Mouse (Mus musculus): ENCODE measurements around the gene Ubash3b. TPM values are rescaled to one million over a fixed set of nuclear protein-coding genes. Genes with fewer than 3 reads are reported as not detected.
A peak's percentile ranks its signal among the peaks of the same experiment; 100 is the strongest.

The Ubash3b gene
- polyA plus RNA-seq, 1 experiment from 2014 or later = 8.9 TPM

GRCm38 (mm10) chr9:40983758-40984157, 177.7 kb downstream of the Ubash3b start:
- ChIA-PET POLR2A (no interaction called here), CTCF (interaction anchor here (1.1 to 3.1 kb wide), 3 partner anchors 18 to 224 kb away, joined by 3 to 10 read pairs (median 4); no protein-coding TSS in a partner anchor)
- DNase-seq (ENCODE audit: low read depth, low spot score) (no peak), ATAC-seq (no peak)
- TF ChIP-seq CTCF (IDR thresholded peaks at IDR 0.05) = no peak
- H3K27me3 ChIP-seq = peaks cover 18% of the 10 kb centered on the region
- in situ Hi-C loops (cut with MboI; ENCODE audit: low pct_unique_long_range_greater_than_20kb) = loop anchor here (10.0 to 25.0 kb wide), 3 partner anchors 149 to 979 kb away; no protein-coding TSS in a partner anchor

DNA sequence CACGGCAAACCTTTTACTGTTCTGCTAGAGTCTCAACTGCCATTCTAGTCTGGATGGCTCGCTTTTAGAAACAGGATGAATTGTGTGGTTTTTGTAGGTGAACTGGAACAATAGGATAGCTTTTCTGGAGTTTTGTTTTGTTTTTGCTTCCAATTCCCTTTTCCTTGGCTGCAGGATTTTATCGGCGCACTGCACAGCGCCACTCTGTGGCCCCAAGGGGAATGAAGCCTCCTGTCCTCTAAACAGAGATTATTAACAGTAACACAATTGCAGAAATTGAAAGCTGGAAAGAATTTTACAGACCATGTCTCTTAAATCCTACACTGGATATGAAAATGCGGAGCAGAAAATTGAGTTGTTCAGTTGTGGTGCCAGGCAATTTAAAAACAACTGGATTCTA, 179.0 kb downstream of the Ubash3b start:
- in situ Hi-C loops (cut with MboI; ENCODE audit: low pct_unique_long_range_greater_than_20kb) = loop anchor here (10.0 to 25.0 kb wide), 3 partner anchors 148 to 980 kb away; no protein-coding TSS in a partner anchor
- ChIA-PET CTCF (interaction anchor here (0.9 to 3.1 kb wide), 6 partner anchors 10 to 225 kb away, joined by 3 to 10 read pairs (median 4); no protein-coding TSS in a partner anchor), POLR2A (no interaction called here)
- H3K27me3 ChIP-seq = peaks cover 18% of the 10 kb centered on the region
- ATAC-seq = no peak
- peak; percentile 86 for TF ChIP-seq CTCF (IDR thresholded peaks at IDR 0.05)
- DNase-seq (ENCODE audit: low read depth, low spot score) = no peak

- POLR2A ChIA-PET = no interaction called here
- no peak for TF ChIP-seq CTCF (IDR thresholded peaks at IDR 0.05)
- H3K27me3 ChIP-seq = peaks cover 28% of the 10 kb centered on the region
- CTCF ChIA-PET = no interaction called here
- in situ Hi-C loops (cut with MboI; ENCODE audit: low pct_unique_long_range_greater_than_20kb) = no loop called here
- DNase-seq (ENCODE audit: low read depth, low spot score) (no peak), ATAC-seq (no peak)
Measured at GRCm38 (mm10) chr9:40974042-40974801, 187.3 kb downstream of the Ubash3b start.

DNA sequence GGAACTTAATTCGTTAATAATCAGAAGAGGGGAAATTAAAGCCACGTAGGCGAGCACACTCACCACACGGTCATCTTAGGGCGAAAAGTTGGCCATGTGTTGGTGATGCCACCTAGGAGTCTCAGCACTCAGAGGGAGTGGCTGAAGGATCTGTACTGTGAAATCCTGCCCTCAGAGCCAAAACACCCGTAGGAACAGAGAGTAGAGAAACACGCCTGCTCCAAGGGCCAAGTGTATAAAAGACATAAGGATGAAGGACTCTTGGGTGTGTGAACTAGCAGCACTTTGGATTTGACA, 197.1 kb downstream of the Ubash3b start:
- in situ Hi-C loops (cut with MboI; ENCODE audit: low pct_unique_long_range_greater_than_20kb) = no loop called here
- ChIA-PET POLR2A (interaction anchor here (0.6 kb wide), 1 partner anchor 99 kb away, joined by 3 read pairs; no protein-coding TSS in a partner anchor), CTCF (no interaction called here)
- TF ChIP-seq CTCF (IDR thresholded peaks at IDR 0.05) = no peak
- peaks cover 57% of the 10 kb centered on the region for H3K27me3 ChIP-seq
- ATAC-seq = no peak
- no peak for DNase-seq (ENCODE audit: low read depth, low spot score)

DNA sequence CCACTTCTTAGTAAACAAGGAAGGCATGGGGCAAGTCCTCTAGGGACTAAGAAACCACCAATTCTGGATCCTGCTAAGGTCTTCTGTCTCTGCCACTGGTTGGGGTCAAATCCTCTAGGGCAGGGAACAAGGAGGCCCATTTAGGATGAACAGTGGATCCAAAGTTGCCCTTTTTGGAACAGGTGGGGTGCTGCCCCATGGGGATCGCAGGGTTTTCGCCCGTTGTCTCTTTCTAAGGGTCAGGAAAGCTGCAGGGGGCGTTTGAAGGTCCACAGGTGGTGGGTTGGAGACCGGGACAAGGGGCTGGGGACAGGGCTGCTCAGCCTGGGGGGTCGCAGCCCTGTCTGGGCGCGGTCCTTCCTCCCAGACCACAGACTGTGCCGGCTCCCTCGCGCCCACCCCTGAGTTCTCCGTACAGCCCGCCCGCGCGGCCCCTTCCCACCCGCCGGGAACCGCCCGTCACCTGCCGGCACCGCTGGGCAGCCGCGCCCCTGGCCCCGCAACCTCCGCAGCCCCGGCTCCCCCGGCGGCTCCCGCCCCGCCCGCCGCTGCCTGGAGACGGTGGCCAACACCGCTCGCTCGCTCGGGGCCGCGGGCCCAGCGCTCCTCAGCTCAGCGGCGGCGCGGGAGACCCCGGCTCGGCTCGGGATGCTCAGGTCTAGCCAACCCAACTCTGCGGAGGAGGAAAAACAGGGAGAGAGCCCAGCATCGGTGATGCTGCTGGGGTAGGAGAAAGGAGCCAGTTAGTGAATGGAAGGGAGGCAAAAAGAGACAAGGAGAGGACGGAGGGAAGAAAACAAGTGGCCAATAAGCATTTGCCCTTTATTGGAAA, 197.7 kb downstream of the Ubash3b start, which contains the start of gene Jhy:
TSS of gene Jhy (minus strand) at position 533 of the 832 bp plus-strand sequence.
- ATAC-seq (no peak), DNase-seq (ENCODE audit: low read depth, low spot score) (no peak)
- in situ Hi-C loops (cut with MboI; ENCODE audit: low pct_unique_long_range_greater_than_20kb) = no loop called here
- TF ChIP-seq CTCF (IDR thresholded peaks at IDR 0.05) = no peak
- POLR2A ChIA-PET = no interaction called here
- CTCF ChIA-PET = no interaction called here
- H3K27me3 ChIP-seq = peaks cover 57% of the 10 kb centered on the region

DNA sequence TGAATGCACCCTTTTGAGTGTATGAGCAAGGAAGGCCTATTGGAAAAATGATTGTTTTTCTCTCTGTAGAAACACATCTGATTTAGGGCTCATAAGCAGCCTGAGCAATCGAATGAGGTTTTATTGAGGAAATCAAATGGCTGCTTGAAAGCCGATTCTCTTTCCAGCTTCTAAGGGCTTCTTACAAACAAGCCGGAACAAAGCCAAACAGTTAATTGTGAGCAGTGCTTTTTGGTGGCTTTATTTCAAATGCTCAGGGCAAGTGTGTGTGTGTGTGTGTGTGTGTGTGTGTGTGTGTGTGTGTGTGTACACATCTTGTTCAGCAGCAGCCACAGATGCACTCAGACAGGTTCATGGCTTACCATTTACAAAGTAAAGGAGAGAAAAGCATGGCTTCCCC, 200.1 kb downstream of the Ubash3b start:
- POLR2A ChIA-PET = no interaction called here
- in situ Hi-C loops (cut with MboI; ENCODE audit: low pct_unique_long_range_greater_than_20kb) = no loop called here
- DNase-seq (ENCODE audit: low read depth, low spot score) = no peak
- no peak for TF ChIP-seq CTCF (IDR thresholded peaks at IDR 0.05)
- H3K27me3 ChIP-seq = peaks cover 54% of the 10 kb centered on the region
- CTCF ChIA-PET = interaction anchor here (0.9 kb wide), 1 partner anchor 24 kb away, joined by 4 read pairs; no protein-coding TSS in a partner anchor
- no peak for ATAC-seq

Other genes with a start within 250 kb of the Ubash3b start
- gene Jhy, start 197.6 kb downstream of the Ubash3b start, polyA plus RNA-seq (2021) = not detected
- not detected for gene Crtam, start 157.1 kb downstream of the Ubash3b start, polyA plus RNA-seq (2021)

Data from Patski (cell line).